Mouse (Mus musculus) olfactory bulb, adult 2 months (tissue): Measurements from ENCODE around the gene 2610042L04Rik. TPM values are rescaled to one million over a fixed set of nuclear protein-coding genes. Genes with fewer than 3 reads are reported as not detected.
"Not testable (repeated sequence)": the region's sequence is repeated elsewhere in the genome, so short reads cannot be mapped to it uniquely, and the experiment has no call there.

Experiments used
- H3K27ac ChIP-seq: fragments of 200-500 bp; 2 replicates; pipeline ENCODE4 v1.5.1; 2012; ENCODE audit warnings: low read depth, low read length; ENCODE audit not compliant: insufficient read depth
- H3K4me1 ChIP-seq: fragments of 200-500 bp; 2 replicates; pipeline ENCODE4 v1.6.1; 2012; ENCODE audit warnings: low read length; ENCODE audit not compliant: control insufficient read depth, insufficient read depth
- H3K4me3 ChIP-seq: fragments of 200-500 bp; 2 replicates; pipeline ENCODE4 v1.5.1; 2012; ENCODE audit warnings: mild to moderate bottlenecking, low read depth, low read length, moderate library complexity; ENCODE audit not compliant: insufficient read depth
- WGBS: fragments of 180-500 bp; shearing (Covaris S2); methylation state at CpG from one replicate; pipeline ENCODE4 v1.1.7; 2018; 5-methylcytosine and 5-hydroxymethylcytosine counted together
- polyA plus RNA-seq: library from polyadenylated mRNA; stranded (reverse); fragments of >200 nt; gene quantifications from 2 replicates; pipeline ENCODE4 v1.2.4, GENCODE M21; 2012; ENCODE audit warnings: low replicate concordance; ENCODE audit not compliant: missing spikeins, insufficient read depth, insufficient read length

The 2610042L04Rik gene
- not detected in 2 replicates for polyA plus RNA-seq

GRCm38 (mm10) chr14:4334476-4335080, at the start of gene 2610042L04Rik:
TSS of gene 2610042L04Rik (plus strand) at chr14:4334763.
- H3K4me3 ChIP-seq: peak within 1 kb of the TSS; percentile 31
- under 1% methylated on average over 27 of the region's 48 CpGs for WGBS
- not testable (repeated sequence) for H3K4me1 ChIP-seq, H3K27ac ChIP-seq

GRCm38 (mm10) chr14:4316983-4317382, 17.6 kb upstream of the 2610042L04Rik start, which contains the start of gene Gm3149:
TSS of gene Gm3149 (plus strand) at chr14:4317283.
- H3K4me1 ChIP-seq, H3K27ac ChIP-seq, H3K4me3 ChIP-seq: not testable (repeated sequence)
- no CpG with 5 or more reads among the region's 1 CpGs for WGBS

- not testable (repeated sequence) for H3K4me3 ChIP-seq, H3K4me1 ChIP-seq, H3K27ac ChIP-seq
- 12% methylated on average over 8 of the region's 8 CpGs for WGBS
Measured at GRCm38 (mm10) chr14:4335506-4335905, 943 bp downstream of the 2610042L04Rik start.

GRCm38 (mm10) chr14:4368991-4369390, 34.4 kb downstream of the 2610042L04Rik start:
- H3K27ac ChIP-seq, H3K4me3 ChIP-seq, H3K4me1 ChIP-seq: not testable (repeated sequence)
- 88% methylated on average over 3 of the region's 3 CpGs for WGBS

GRCm38 (mm10) chr14:4369691-4370090, 35.1 kb downstream of the 2610042L04Rik start:
- not testable (repeated sequence) for H3K4me3 ChIP-seq, H3K4me1 ChIP-seq, H3K27ac ChIP-seq
- 82% methylated on average over 3 of the region's 3 CpGs for WGBS

- not testable (repeated sequence) for H3K4me3 ChIP-seq, H3K27ac ChIP-seq, H3K4me1 ChIP-seq
Measured at GRCm38 (mm10) chr14:4377871-4378270, 43.3 kb downstream of the 2610042L04Rik start.

GRCm38 (mm10) chr14:4385606-4386005, 51.0 kb downstream of the 2610042L04Rik start:
- not testable (repeated sequence) for H3K4me3 ChIP-seq, H3K27ac ChIP-seq

GRCm38 (mm10) chr14:4392841-4393530, 58.4 kb downstream of the 2610042L04Rik start:
- WGBS: 94% methylated on average over 4 of the region's 6 CpGs
- H3K4me1 ChIP-seq, H3K4me3 ChIP-seq, H3K27ac ChIP-seq: not testable (repeated sequence)

More at GRCm38 (mm10) chr14:4385606-4386005, 51.0 kb downstream of the 2610042L04Rik start:
- not testable (repeated sequence) for H3K4me1 ChIP-seq

GRCm38 (mm10) chr14:4397226-4397625, 62.7 kb downstream of the 2610042L04Rik start, which contains the start of gene Gm3159:
TSS of gene Gm3159 (plus strand) at chr14:4397526.
- 77% methylated on average over 2 of the region's 3 CpGs for WGBS
- H3K27ac ChIP-seq, H3K4me3 ChIP-seq, H3K4me1 ChIP-seq: not testable (repeated sequence)

GRCm38 (mm10) chr14:4398624-4399023, 64.1 kb downstream of the 2610042L04Rik start:
- H3K4me1 ChIP-seq, H3K4me3 ChIP-seq, H3K27ac ChIP-seq: not testable (repeated sequence)

- not testable (repeated sequence) for H3K27ac ChIP-seq, H3K4me3 ChIP-seq, H3K4me1 ChIP-seq
- WGBS: 90% methylated on average over 5 of the region's 5 CpGs
Measured at GRCm38 (mm10) chr14:4400115-4400789, 65.7 kb downstream of the 2610042L04Rik start.

GRCm38 (mm10) chr14:4401245-4401644, 66.7 kb downstream of the 2610042L04Rik start:
- not testable (repeated sequence) for H3K4me1 ChIP-seq, H3K27ac ChIP-seq, H3K4me3 ChIP-seq
- WGBS: 84% methylated on average over 5 of the region's 5 CpGs

- not testable (repeated sequence) for H3K27ac ChIP-seq, H3K4me1 ChIP-seq, H3K4me3 ChIP-seq
Measured at GRCm38 (mm10) chr14:4403840-4404239, 69.3 kb downstream of the 2610042L04Rik start.
